Comparison of ENCODE assay signal across 10 mouse cellular contexts in the genomic region with DNA sequence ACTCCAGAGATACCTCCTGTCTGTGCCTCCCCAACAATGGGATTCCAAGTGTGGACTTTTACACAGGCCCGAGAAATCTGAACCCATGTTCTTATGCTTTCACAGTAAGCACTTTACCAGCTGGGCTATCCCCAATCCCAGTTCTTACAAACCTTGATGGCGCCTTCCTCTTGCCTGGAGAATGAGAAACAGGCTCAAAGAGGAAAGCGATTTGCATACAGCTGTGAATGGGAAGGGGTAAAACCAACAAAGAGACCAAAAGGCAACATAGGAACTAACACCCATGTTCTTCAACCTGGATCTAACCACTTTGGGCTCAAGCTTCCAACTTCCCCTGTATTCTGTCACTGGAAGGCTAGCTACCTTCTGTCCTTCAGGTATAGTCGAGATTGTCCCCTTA. TPM values are rescaled to one million over a fixed set of nuclear protein-coding genes. Genes with fewer than 3 reads are reported as not detected.
DNase-seq lines count a peak whose midpoint lies in the region; ATAC-seq lines count a peak whose summit lies in the region.
"Had no signal": no experiment of that assay in that cellular context is flagged by ENCODE, and none has a peak within 500 bp of the region (broad histone marks: within the 10 kb centered on the region; RNA-seq: fewer than 3 reads in every experiment).

No protein-coding gene starts in this region.

- H3K9me3 ChIP-seq in lung, embryonic 16.5 days (ENCODE audit: control insufficient read depth, low read length) = no peaks in the 10 kb centered on the region
- H3K9me3 ChIP-seq in forebrain, embryonic 14.5 days (replicated peaks; ENCODE audit: control insufficient read depth, low read length) = no peaks in the 10 kb centered on the region
- no peaks in the 10 kb centered on the region for H3K9me3 ChIP-seq in limb, embryonic 15.5 days
- H3K9me3 ChIP-seq in stomach, embryonic 14.5 days (ENCODE audit: control insufficient read depth, low read depth, low read length) = no peaks in the 10 kb centered on the region

- 86% methylated on average over 4 of the region's 4 CpGs for WGBS in lung, embryonic 16.5 days
- WGBS in forebrain, embryonic 14.5 days = 84% methylated on average over 4 of the region's 4 CpGs
- 68% methylated on average over 4 of the region's 4 CpGs for WGBS in limb, embryonic 15.5 days
- 86% methylated on average over 4 of the region's 4 CpGs for WGBS in stomach, embryonic 14.5 days

- DNase-seq in lung, postnatal 14 days = no peak
- peak; percentile 41 for DNase-seq in forebrain, embryonic 14.5 days (ENCODE audit: low spot score)
- no peak for DNase-seq in adrenal gland, adult (ENCODE audit: inconsistent age in 2 of 2, low spot score in 1 of 2)
- no peak for DNase-seq in yolk sac, embryonic 10.5 days (ENCODE audit: low spot score)
- no peak for DNase-seq in cerebellum, postnatal 4 days (ENCODE audit: low spot score in 2 of 2)
- DNase-seq: cerebellum, postnatal 14 days; right cerebral cortex, postnatal 25 days had no signal

- H3K9ac ChIP-seq in lung, embryonic 16.5 days (ENCODE audit: low read length) = peak overlapping the region; percentile 8
- peak overlapping the region; percentile 35 for H3K9ac ChIP-seq in forebrain, embryonic 14.5 days (ENCODE audit: low read length)
- H3K9ac ChIP-seq in limb, embryonic 15.5 days = no peak overlapping the region
- H3K9ac ChIP-seq in stomach, embryonic 14.5 days (replicated peaks; ENCODE audit: low read depth, low read length) = no peak overlapping the region

- peaks cover 16% of the 10 kb centered on the region for H3K36me3 ChIP-seq in lung, embryonic 16.5 days (ENCODE audit: control insufficient read depth, insufficient read depth, low read length)
- H3K36me3 ChIP-seq in forebrain, embryonic 14.5 days (ENCODE audit: control insufficient read depth, insufficient read depth, low read length) = peaks cover 29% of the 10 kb centered on the region
- peaks cover 32% of the 10 kb centered on the region for H3K36me3 ChIP-seq in limb, embryonic 15.5 days
- H3K36me3 ChIP-seq in stomach, embryonic 14.5 days (ENCODE audit: control insufficient read depth, insufficient read depth, low read length) = peaks cover 24% of the 10 kb centered on the region; the same call in 1 of the 2 replicates

- H3K27me3 ChIP-seq in lung, embryonic 16.5 days (ENCODE audit: control insufficient read depth, insufficient read depth, low read depth, low read length) = no peaks in the 10 kb centered on the region
- H3K27me3 ChIP-seq in forebrain, embryonic 14.5 days (replicated peaks; ENCODE audit: control insufficient read depth, insufficient read depth, low read length) = no peaks in the 10 kb centered on the region
- no peaks in the 10 kb centered on the region for H3K27me3 ChIP-seq in limb, embryonic 15.5 days
- no peaks in the 10 kb centered on the region for H3K27me3 ChIP-seq in stomach, embryonic 14.5 days (ENCODE audit: control insufficient read depth, insufficient read depth, low read length)

- H3K4me1 ChIP-seq in lung, embryonic 16.5 days (replicated peaks; ENCODE audit: control insufficient read depth, insufficient read depth, low read length) = peaks cover 33% of the 10 kb centered on the region
- peaks cover 28% of the 10 kb centered on the region for H3K4me1 ChIP-seq in forebrain, embryonic 14.5 days (ENCODE audit: control insufficient read depth, insufficient read depth, low read length)
- H3K4me1 ChIP-seq in limb, embryonic 15.5 days = peaks cover 33% of the 10 kb centered on the region
- H3K4me1 ChIP-seq in stomach, embryonic 14.5 days (ENCODE audit: control insufficient read depth, insufficient read depth, low read length) = peaks cover 24% of the 10 kb centered on the region; the same call in 1 of the 2 replicates

- peak overlapping the region; percentile 93 for H3K27ac ChIP-seq in lung, embryonic 16.5 days (ENCODE audit: low read length)
- H3K27ac ChIP-seq in forebrain, embryonic 14.5 days (ENCODE audit: low read depth, low read length) = no peak overlapping the region; the same call in 1 of the 2 replicates
- H3K27ac ChIP-seq in limb, embryonic 15.5 days = no peak overlapping the region
- H3K27ac ChIP-seq in stomach, embryonic 14.5 days (ENCODE audit: low read length) = no peak overlapping the region

- H3K4me2 ChIP-seq in lung, embryonic 16.5 days (ENCODE audit: low read depth, low read length) = peak overlapping the region; percentile 82
- H3K4me2 ChIP-seq in forebrain, embryonic 14.5 days (ENCODE audit: low read length) = peak overlapping the region; percentile 89
- peak overlapping the region; percentile 65 for H3K4me2 ChIP-seq in limb, embryonic 15.5 days
- H3K4me2 ChIP-seq in stomach, embryonic 14.5 days (replicated peaks; ENCODE audit: low read depth, low read length) = peak overlapping the region; percentile 58

- ATAC-seq in lung, embryonic 16.5 days (ENCODE audit: low read depth) = no peak
- ATAC-seq in forebrain, embryonic 14.5 days = no peak
- ATAC-seq in limb, embryonic 15.5 days (ENCODE audit: insufficient number of reproducible peaks, low FRiP score, low TSS enrichment, low read depth) = no peak
- ATAC-seq in stomach, embryonic 14.5 days (ENCODE audit: insufficient number of reproducible peaks, insufficient read depth, low FRiP score, low read depth) = no peak

- peak overlapping the region; percentile 79 for H3K4me3 ChIP-seq in lung, embryonic 16.5 days (ENCODE audit: low read length)
- peak overlapping the region; percentile 83; the same call in 1 of the 2 replicates for H3K4me3 ChIP-seq in forebrain, embryonic 14.5 days (ENCODE audit: low read depth, low read length)
- H3K4me3 ChIP-seq in limb, embryonic 15.5 days = peak overlapping the region; percentile 91
- H3K4me3 ChIP-seq in stomach, embryonic 14.5 days (ENCODE audit: low read depth, low read length) = peak overlapping the region; percentile 89

RNA-seq across cellular contexts. Expression of a gene that starts 2.3 kb away (rescaled TPM):
- 48.5 and 88.0 TPM in 2 replicates for polyA plus RNA-seq in lung, embryonic 16.5 days (2015; fragmentation: Nextera tagmentation; extraction: Ambion mirVana)
- polyA plus RNA-seq in forebrain, embryonic 14.5 days (2014; fragmentation: Nextera tagmentation; extraction: Ambion mirVana) = 40.1 TPM in 2 replicates
- 130 and 162 TPM in 2 replicates for polyA plus RNA-seq in limb, embryonic 15.5 days (2015; fragmentation: Nextera tagmentation; extraction: Ambion mirVana)
- polyA plus RNA-seq in stomach, embryonic 14.5 days (2014; fragmentation: Nextera tagmentation; extraction: Ambion mirVana) = 89.3 and 114 TPM in 2 replicates

RNA-seq across cellular contexts. Expression of a gene that starts 44.9 kb away (rescaled TPM):
- 41.5 and 50.2 TPM in 2 replicates for polyA plus RNA-seq in lung, embryonic 16.5 days (2015; fragmentation: Nextera tagmentation; extraction: Ambion mirVana)
- polyA plus RNA-seq in forebrain, embryonic 14.5 days (2014; fragmentation: Nextera tagmentation; extraction: Ambion mirVana) = 25.1 and 33.3 TPM in 2 replicates
- polyA plus RNA-seq in limb, embryonic 15.5 days (2015; fragmentation: Nextera tagmentation; extraction: Ambion mirVana) = 25.0 and 29.4 TPM in 2 replicates
- 14.7 and 14.9 TPM in 2 replicates for polyA plus RNA-seq in stomach, embryonic 14.5 days (2014; fragmentation: Nextera tagmentation; extraction: Ambion mirVana)

Comparison
In these comparisons a context has a peak if more than half of its experiments do, and no peak if none do; other contexts are left out.
1. H3K9ac ChIP-seq: peak in lung, embryonic 16.5 days (single experiment) and forebrain, embryonic 14.5 days (single experiment); none in limb, embryonic 15.5 days (single experiment) and stomach, embryonic 14.5 days (single experiment).
2. Peak in every context shown above with its lines, with median percentiles within 50 percentile points of each other: H3K4me2 ChIP-seq and H3K4me3 ChIP-seq.